Mouse (Mus musculus) heart, embryonic 15.5 days (tissue): ENCODE results near the gene Bak1. TPM values are rescaled to one million over a fixed set of nuclear protein-coding genes. Genes with fewer than 3 reads are reported as not detected.
A peak's percentile ranks its signal among the peaks of the same experiment; 100 is the strongest.

Experiments
- ATAC-seq: fragments of 200-750 bp; cut with Nextera tagmentation; replicated peaks from 2 replicates; pipeline ENCODE4 v1.8.0; 2017; ENCODE audit warnings: low read depth, moderate TSS enrichment; ENCODE audit not compliant: insufficient number of reproducible peaks, insufficient read depth, low FRiP score
- H3K27ac ChIP-seq: fragments of 300-500 bp; sonication (generic); 2 replicates; pipeline ENCODE4 v1.5.1; 2015; ENCODE audit warnings: mild to moderate bottlenecking, inconsistent platforms
- H3K27me3 ChIP-seq: fragments of 300-500 bp; sonication (generic); 2 replicates; pipeline ENCODE4 v1.6.1; 2015; ENCODE audit warnings: inconsistent platforms
- H3K36me3 ChIP-seq: fragments of 300-500 bp; sonication (generic); 2 replicates; pipeline ENCODE4 v1.6.1; 2015; ENCODE audit warnings: mild to moderate bottlenecking, inconsistent platforms
- H3K4me1 ChIP-seq: fragments of 300-500 bp; sonication (generic); replicated peaks from 2 replicates; pipeline ENCODE4 v1.6.1; 2015; ENCODE audit warnings: inconsistent platforms
- H3K4me2 ChIP-seq: fragments of 300-500 bp; sonication (generic); 2 replicates; pipeline ENCODE4 v1.6.1; 2015; ENCODE audit warnings: inconsistent platforms, mild to moderate bottlenecking, moderate library complexity
- H3K4me3 ChIP-seq: fragments of 300-500 bp; sonication (generic); 2 replicates; pipeline ENCODE4 v1.5.1; 2015; ENCODE audit warnings: mild to moderate bottlenecking, inconsistent platforms
- H3K9ac ChIP-seq: fragments of 300-500 bp; sonication (generic); 2 replicates; pipeline ENCODE4 v1.6.1; 2015; ENCODE audit warnings: mild to moderate bottlenecking, inconsistent platforms
- H3K9me3 ChIP-seq: fragments of 300-500 bp; sonication (generic); replicated peaks from 2 replicates; pipeline ENCODE4 v1.6.1; 2016; ENCODE audit warnings: inconsistent platforms
- WGBS: fragments of 180-500 bp; shearing (Covaris S2); methylation state at CpG from one replicate; pipeline ENCODE4 v1.1.7; 2015; ENCODE audit warnings: mixed read lengths; 5-methylcytosine and 5-hydroxymethylcytosine counted together
- polyA plus RNA-seq: library from polyadenylated mRNA; unstranded; fragments of >200 nt; fragmentation: Nextera tagmentation; extraction: Ambion mirVana; gene quantifications from 2 replicates; pipeline ENCODE4 v1.2.1, GENCODE M21; 2015

The Bak1 gene
- polyA plus RNA-seq, 1 experiment from 2014 or later, result 4.7 TPM

DNA sequence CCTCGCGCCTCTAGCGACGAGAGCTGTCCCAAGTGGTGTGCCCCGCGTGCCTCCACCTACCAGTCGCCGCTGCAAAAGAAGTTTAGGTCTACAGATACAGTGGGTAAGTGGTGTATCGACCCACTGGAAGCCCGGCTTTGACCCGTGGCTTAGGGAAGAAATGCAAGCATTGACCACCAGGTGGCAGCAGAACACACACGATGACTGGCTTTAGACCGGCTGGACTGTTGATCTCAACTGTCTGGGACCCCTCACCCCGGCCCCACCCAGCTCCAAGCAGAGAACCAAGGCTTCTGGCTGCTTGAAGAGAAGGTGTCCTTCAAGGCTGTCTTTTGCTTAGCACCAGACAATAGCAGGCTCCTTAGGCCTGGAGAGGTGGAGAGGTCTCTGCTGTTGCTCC is 4.1 kb upstream of the Bak1 start:
- Histone ChIP-seq H3K27me3 (no peaks in the 10 kb centered on the region), H3K27ac (no peak overlapping the region), H3K9ac (0 out of 2 replicates have a peak overlapping the region, but pooled peaks have one; percentile 25), H3K9me3 (no peaks in the 10 kb centered on the region), H3K36me3 (no peaks in the 10 kb centered on the region), H3K4me1 (peaks cover 16% of the 10 kb centered on the region), H3K4me3 (peak overlapping the region; percentile 31), H3K4me2 (peak overlapping the region; percentile 57)
- peak; percentile 25; the same call in 1 of the 2 replicates for ATAC-seq
- WGBS, result under 1% methylated on average over 14 of the region's 14 CpGs

GRCm38 (mm10) chr17:27032328-27032727 is 3.5 kb upstream of the Bak1 start:
- Histone ChIP-seq H3K9ac (0 out of 2 replicates have a peak overlapping the region, but pooled peaks have one; percentile 25), H3K27ac (no peak overlapping the region), H3K27me3 (no peaks in the 10 kb centered on the region), H3K9me3 (no peaks in the 10 kb centered on the region), H3K4me1 (peaks cover 21% of the 10 kb centered on the region), H3K4me3 (peak overlapping the region; percentile 31; the same call in 1 of the 2 replicates), H3K4me2 (peak overlapping the region; percentile 57), H3K36me3 (no peaks in the 10 kb centered on the region)
- no peak for ATAC-seq
- 51% methylated on average over 7 of the region's 7 CpGs for WGBS

GRCm38 (mm10) chr17:27030896-27031295 is 2.1 kb upstream of the Bak1 start:
- Histone ChIP-seq H3K27ac (no peak overlapping the region), H3K9ac (no peak overlapping the region), H3K4me3 (no peak overlapping the region), H3K36me3 (no peaks in the 10 kb centered on the region; the same call in 1 of the 2 replicates), H3K4me1 (peaks cover 28% of the 10 kb centered on the region), H3K4me2 (no peak overlapping the region), H3K27me3 (no peaks in the 10 kb centered on the region), H3K9me3 (no peaks in the 10 kb centered on the region)
- WGBS, result 92% methylated on average over 4 of the region's 4 CpGs
- no peak for ATAC-seq

DNA sequence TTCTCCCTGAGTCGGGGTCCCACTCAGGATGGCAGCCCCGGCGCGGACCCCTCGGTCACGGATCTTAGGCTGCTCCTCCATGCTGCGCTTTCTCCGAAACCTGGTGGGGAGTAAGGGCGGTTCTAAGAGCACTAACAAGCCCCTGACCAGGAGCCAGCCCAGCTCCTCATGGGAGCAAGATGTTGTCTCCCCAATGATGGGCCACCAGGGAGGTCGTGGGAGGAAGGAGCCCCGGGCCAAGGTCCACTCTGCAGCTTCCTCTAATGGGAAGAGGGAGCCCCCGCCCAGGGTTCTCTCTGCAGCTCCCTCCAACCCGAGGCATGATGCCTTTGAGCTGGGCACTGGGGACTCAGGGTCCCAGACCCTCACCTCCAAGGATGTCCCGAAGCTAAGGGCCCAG is 622 bp upstream of the Bak1 start:
- H3K4me3 ChIP-seq, result no peak overlapping the region

DNA sequence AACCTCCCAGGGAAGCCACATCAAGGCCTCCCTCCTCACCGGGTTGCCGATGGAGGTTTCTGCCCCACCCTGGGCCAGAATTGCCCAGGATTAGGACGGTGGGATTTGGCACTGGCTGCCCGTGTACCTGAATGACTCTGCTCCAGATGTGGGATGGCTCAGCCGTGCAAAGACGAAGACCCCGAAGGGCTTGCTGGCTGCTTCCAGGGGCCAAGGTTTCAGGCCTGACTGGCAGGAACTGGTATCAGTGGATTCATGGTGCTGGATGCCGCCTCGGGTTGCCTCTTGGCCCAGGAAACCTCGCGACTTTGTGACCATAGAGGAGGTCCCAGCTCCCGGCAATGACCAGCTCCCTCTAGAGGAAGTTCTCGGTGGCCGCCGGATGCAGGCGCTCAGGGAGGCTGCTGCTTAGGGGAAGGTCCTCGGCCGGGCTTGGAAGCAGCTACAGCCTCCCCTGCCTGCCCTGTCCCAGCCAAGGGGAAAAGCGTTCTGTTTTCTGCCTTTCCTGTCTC is 469 bp downstream of the Bak1 start:
- WGBS, result under 1% methylated on average over 19 of the region's 19 CpGs
- Histone ChIP-seq H3K36me3 (peaks cover 15% of the 10 kb centered on the region), H3K9me3 (no peaks in the 10 kb centered on the region), H3K9ac (peak overlapping the region; percentile 88), H3K4me1 (peaks cover 28% of the 10 kb centered on the region), H3K27ac (peak overlapping the region; percentile 79), H3K27me3 (no peaks in the 10 kb centered on the region), H3K4me2 (peak overlapping the region; percentile 80), H3K4me3 (peak overlapping the region; percentile 69)
- peak; percentile 81 for ATAC-seq

More for the DNA sequence above, 622 bp upstream of the Bak1 start:
- WGBS, result 81% methylated on average over 14 of the region's 14 CpGs
- no peaks in the 10 kb centered on the region for H3K27me3 ChIP-seq
- no peak overlapping the region for H3K9ac ChIP-seq
- ATAC-seq, result no peak
- H3K4me1 ChIP-seq, result peaks cover 28% of the 10 kb centered on the region
- no peak overlapping the region for H3K4me2 ChIP-seq
- H3K27ac ChIP-seq, result no peak overlapping the region
- peaks cover 14% of the 10 kb centered on the region for H3K36me3 ChIP-seq
- H3K9me3 ChIP-seq, result no peaks in the 10 kb centered on the region

DNA sequence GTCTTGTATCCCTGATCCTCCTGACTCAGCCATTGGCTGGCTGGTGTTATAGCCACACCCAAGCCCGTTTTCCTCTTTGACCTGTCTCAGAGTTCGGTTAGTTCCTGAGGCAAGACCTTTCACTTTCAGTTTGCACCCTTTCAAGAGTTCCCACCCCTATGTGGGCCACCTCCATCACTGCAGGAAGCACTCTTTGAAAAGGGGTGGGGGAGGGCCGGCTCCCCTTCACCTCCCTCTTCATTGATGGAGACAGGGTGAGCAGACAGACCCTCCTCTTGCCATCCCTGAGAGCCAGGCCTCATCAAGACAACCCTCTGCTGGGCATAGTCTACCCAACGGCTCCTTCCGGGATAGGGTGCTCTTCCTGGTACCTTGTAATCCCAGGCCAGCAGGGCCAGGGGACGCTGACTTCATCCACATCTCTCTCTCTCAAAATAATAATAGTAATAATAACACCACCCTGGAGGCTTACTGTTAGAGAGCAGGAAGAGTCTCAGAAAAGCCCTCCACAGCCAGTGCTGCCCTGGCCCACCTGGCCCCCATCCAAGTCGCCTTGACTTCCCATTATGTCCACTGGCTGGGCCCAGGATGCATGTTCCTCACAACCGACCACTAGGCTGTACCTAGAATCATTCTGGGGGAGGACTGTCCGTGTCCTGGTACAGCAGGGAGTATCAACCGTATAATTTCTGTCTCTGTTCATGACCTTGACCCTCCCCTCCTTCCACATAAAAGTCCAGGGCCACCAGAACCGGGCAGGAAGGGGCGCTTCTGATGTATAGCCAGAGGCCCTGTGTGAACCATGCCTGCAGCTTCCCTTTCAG is 1.1 kb downstream of the Bak1 start:
- 23% methylated on average over 12 of the region's 12 CpGs for WGBS
- Histone ChIP-seq H3K9ac (peak overlapping the region; percentile 88), H3K4me3 (peak overlapping the region; percentile 69), H3K36me3 (peaks cover 18% of the 10 kb centered on the region), H3K27me3 (no peaks in the 10 kb centered on the region), H3K9me3 (no peaks in the 10 kb centered on the region), H3K4me2 (peak overlapping the region; percentile 80), H3K27ac (peak overlapping the region; percentile 79), H3K4me1 (peaks cover 22% of the 10 kb centered on the region)
- ATAC-seq, result no peak

DNA sequence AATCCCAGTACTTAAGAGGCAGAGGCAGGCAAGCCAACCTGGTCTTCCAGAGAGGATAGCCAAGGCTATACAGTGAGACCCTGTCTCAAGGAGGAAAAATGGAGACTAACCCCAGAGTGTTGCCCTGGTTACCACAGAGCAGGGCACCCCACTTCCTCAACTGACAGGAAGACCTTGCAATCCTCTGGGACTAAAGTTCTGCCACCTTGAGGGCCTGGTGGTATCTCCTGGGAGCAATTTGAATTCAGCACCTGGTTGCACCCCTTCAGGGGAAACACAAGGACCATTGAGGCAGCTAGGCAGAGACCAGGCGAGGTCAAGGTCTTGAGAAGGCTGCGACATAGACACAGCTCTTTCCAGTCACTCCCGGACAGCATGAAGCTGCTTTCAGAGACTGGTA is 2.9 kb downstream of the Bak1 start:
- no peak overlapping the region for H3K4me3 ChIP-seq
- WGBS, result 88% methylated on average over 3 of the region's 3 CpGs
- H3K9ac ChIP-seq, result no peak overlapping the region
- peaks cover 17% of the 10 kb centered on the region for H3K4me1 ChIP-seq
- no peak overlapping the region for H3K27ac ChIP-seq
- no peak for ATAC-seq
- peaks cover 35% of the 10 kb centered on the region for H3K36me3 ChIP-seq
- no peak overlapping the region for H3K4me2 ChIP-seq
- H3K9me3 ChIP-seq, result no peaks in the 10 kb centered on the region
- no peaks in the 10 kb centered on the region for H3K27me3 ChIP-seq

DNA sequence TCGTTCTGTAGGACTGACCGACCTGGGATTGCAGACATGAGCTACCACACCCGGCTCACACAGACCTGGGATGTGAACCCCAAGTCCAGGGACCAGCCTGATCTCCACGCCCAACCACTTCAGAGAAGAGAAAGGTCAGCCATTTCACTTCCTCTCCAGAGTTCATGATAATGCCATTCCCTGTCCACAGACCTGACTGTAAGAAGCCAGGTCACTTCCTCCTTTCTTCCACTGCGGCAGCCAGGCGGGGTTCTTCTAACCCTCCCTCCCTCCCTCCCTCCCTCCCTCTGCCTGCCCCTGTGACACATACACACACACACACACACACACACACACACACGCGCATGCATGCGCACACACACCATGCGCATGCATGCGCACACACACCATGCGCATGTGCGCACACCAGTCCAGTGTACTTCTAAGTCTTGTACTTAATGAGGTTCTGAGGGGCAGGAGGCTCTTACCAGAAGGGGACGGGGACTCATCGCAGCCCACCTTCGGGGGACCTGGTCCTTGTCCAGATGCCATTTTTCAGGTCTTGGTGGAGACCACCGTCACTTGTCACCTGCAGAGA is 3.4 kb downstream of the Bak1 start:
- Histone ChIP-seq H3K4me2 (no peak overlapping the region), H3K27ac (no peak overlapping the region), H3K27me3 (no peaks in the 10 kb centered on the region), H3K4me1 (peaks cover 17% of the 10 kb centered on the region), H3K9ac (no peak overlapping the region), H3K36me3 (peaks cover 40% of the 10 kb centered on the region), H3K4me3 (no peak overlapping the region), H3K9me3 (no peaks in the 10 kb centered on the region)
- WGBS, result 85% methylated on average over 17 of the region's 17 CpGs
- ATAC-seq, result no peak

DNA sequence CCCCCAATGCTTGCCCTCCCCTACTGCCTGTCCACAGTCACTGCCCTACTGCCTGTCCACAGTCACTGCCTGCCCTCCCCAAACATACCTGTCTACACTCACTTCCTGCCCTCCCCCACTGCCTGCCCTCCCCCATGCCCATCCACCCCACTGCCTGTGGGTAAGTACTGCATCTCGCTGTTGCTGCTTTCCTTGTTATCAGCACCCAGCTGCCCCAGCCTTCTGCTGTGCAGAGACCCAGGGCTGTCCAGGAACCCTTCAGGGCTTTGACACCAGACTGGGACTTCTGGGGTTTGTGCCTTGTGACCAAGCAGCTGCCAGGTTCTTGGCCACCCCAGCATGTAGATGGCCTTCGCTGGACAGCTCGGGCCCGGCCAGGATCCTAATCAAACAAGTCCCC is 5.5 kb downstream of the Bak1 start:
- WGBS, result 78% methylated on average over 4 of the region's 4 CpGs
- no peak overlapping the region for H3K9ac ChIP-seq
- no peak overlapping the region for H3K4me2 ChIP-seq
- no peak overlapping the region for H3K4me3 ChIP-seq
- H3K4me1 ChIP-seq, result peaks cover 16% of the 10 kb centered on the region
- no peak for ATAC-seq
- H3K27me3 ChIP-seq, result no peaks in the 10 kb centered on the region
- peaks cover 49% of the 10 kb centered on the region for H3K36me3 ChIP-seq
- H3K27ac ChIP-seq, result no peak overlapping the region
- no peaks in the 10 kb centered on the region for H3K9me3 ChIP-seq

- H3K4me1 ChIP-seq, result peaks cover 12% of the 10 kb centered on the region
- no peaks in the 10 kb centered on the region for H3K27me3 ChIP-seq
- H3K4me3 ChIP-seq, result no peak overlapping the region
- 88% methylated on average over 9 of the region's 9 CpGs for WGBS
- no peak overlapping the region for H3K9ac ChIP-seq
- H3K36me3 ChIP-seq, result peaks cover 49% of the 10 kb centered on the region
- no peak overlapping the region for H3K4me2 ChIP-seq
- no peak for ATAC-seq
- no peak overlapping the region for H3K27ac ChIP-seq
- no peaks in the 10 kb centered on the region for H3K9me3 ChIP-seq
Observed at GRCm38 (mm10) chr17:27021736-27022135, 7.1 kb downstream of the Bak1 start.

GRCm38 (mm10) chr17:27021076-27021475 is 7.7 kb downstream of the Bak1 start:
- Histone ChIP-seq H3K4me1 (peaks cover 11% of the 10 kb centered on the region), H3K9me3 (no peaks in the 10 kb centered on the region), H3K4me2 (no peak overlapping the region), H3K36me3 (peaks cover 49% of the 10 kb centered on the region), H3K27ac (no peak overlapping the region), H3K4me3 (no peak overlapping the region), H3K27me3 (no peaks in the 10 kb centered on the region), H3K9ac (no peak overlapping the region)
- ATAC-seq, result no peak
- WGBS, result 93% methylated on average over 14 of the region's 14 CpGs
